Mouse (Mus musculus): Measurements from ENCODE around the gene Epha4. TPM values are rescaled to one million over a fixed set of nuclear protein-coding genes. Genes with fewer than 3 reads are reported as not detected.
A peak's percentile ranks its signal among the peaks of the same experiment; 100 is the strongest.

The Epha4 gene
- polyA plus RNA-seq, 1 experiment, result 0.22 TPM

DNA sequence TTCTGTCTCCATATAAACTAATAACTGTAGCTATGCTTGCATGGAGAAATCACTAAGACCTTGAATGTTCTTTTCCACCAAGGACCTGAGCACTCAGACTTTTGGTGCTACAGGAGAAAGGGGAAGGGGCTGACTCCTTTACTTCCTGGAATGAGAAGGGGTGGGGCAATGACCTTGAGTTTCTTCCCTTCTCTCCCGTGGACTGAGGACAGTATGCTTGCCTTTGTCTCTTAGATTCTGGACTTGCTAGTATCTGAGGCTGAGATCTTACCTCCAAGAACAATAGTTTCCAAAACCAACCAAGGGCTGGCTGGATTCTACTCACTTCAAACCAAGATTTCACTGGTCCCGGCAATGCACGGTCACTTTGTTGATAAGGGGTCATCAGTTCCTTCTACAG is 3.8 kb upstream of the Epha4 start:
- H3K27ac ChIP-seq (ENCODE audit: control insufficient read depth, insufficient read depth, low read depth, low read length), result no peak overlapping the region
- peaks cover 15% of the 10 kb centered on the region for H3K4me1 ChIP-seq (ENCODE audit: control insufficient read depth, insufficient read depth, low read length)
- H3K27me3 ChIP-seq (ENCODE audit: control insufficient read depth, insufficient read depth, low read length), result no peaks in the 10 kb centered on the region
- H3K36me3 ChIP-seq (ENCODE audit: control insufficient read depth, insufficient read depth, low read length), result no peaks in the 10 kb centered on the region
- TF ChIP-seq CTCF (IDR thresholded peaks at IDR 0.05; ENCODE audit: control insufficient read depth, insufficient read depth, insufficient replicate concordance, low read depth, low read length), result no peak
- no peak for TF ChIP-seq POLR2A (IDR thresholded peaks at IDR 0.05; ENCODE audit: control insufficient read depth, low read depth, low read length)
- no peak overlapping the region for H3K4me3 ChIP-seq (ENCODE audit: control insufficient read depth, low read depth, low read length)

- TF ChIP-seq CTCF (IDR thresholded peaks at IDR 0.05; ENCODE audit: control insufficient read depth, insufficient read depth, insufficient replicate concordance, low read depth, low read length) (peak; percentile 95), POLR2A (IDR thresholded peaks at IDR 0.05; ENCODE audit: control insufficient read depth, low read depth, low read length) (no peak)
- Histone ChIP-seq H3K27ac (ENCODE audit: control insufficient read depth, insufficient read depth, low read depth, low read length) (no peak overlapping the region), H3K36me3 (ENCODE audit: control insufficient read depth, insufficient read depth, low read length) (no peaks in the 10 kb centered on the region), H3K27me3 (ENCODE audit: control insufficient read depth, insufficient read depth, low read length) (no peaks in the 10 kb centered on the region), H3K4me1 (ENCODE audit: control insufficient read depth, insufficient read depth, low read length) (peaks cover 17% of the 10 kb centered on the region), H3K4me3 (ENCODE audit: control insufficient read depth, low read depth, low read length) (no peak overlapping the region)
Measured at GRCm38 (mm10) chr1:77516203-77516991, 1.5 kb upstream of the Epha4 start.

- H3K36me3 ChIP-seq (ENCODE audit: control insufficient read depth, insufficient read depth, low read length), result no peaks in the 10 kb centered on the region
- H3K27ac ChIP-seq (ENCODE audit: control insufficient read depth, insufficient read depth, low read depth, low read length), result no peak overlapping the region
- H3K27me3 ChIP-seq (ENCODE audit: control insufficient read depth, insufficient read depth, low read length), result no peaks in the 10 kb centered on the region
- H3K4me1 ChIP-seq (ENCODE audit: control insufficient read depth, insufficient read depth, low read length), result peaks cover 17% of the 10 kb centered on the region
- peak overlapping the region; percentile 74 for H3K4me3 ChIP-seq (ENCODE audit: control insufficient read depth, low read depth, low read length)
- TF ChIP-seq POLR2A (IDR thresholded peaks at IDR 0.05; ENCODE audit: control insufficient read depth, low read depth, low read length), result no peak
- no peak for TF ChIP-seq CTCF (IDR thresholded peaks at IDR 0.05; ENCODE audit: control insufficient read depth, insufficient read depth, insufficient replicate concordance, low read depth, low read length)
Measured at GRCm38 (mm10) chr1:77515651-77515981, 728 bp upstream of the Epha4 start.

GRCm38 (mm10) chr1:77514325-77514962 is 444 bp downstream of the Epha4 start:
- Histone ChIP-seq H3K27ac (ENCODE audit: control insufficient read depth, insufficient read depth, low read depth, low read length) (no peak overlapping the region), H3K36me3 (ENCODE audit: control insufficient read depth, insufficient read depth, low read length) (no peaks in the 10 kb centered on the region), H3K4me1 (ENCODE audit: control insufficient read depth, insufficient read depth, low read length) (peaks cover 17% of the 10 kb centered on the region), H3K4me3 (ENCODE audit: control insufficient read depth, low read depth, low read length) (peak overlapping the region; percentile 73), H3K27me3 (ENCODE audit: control insufficient read depth, insufficient read depth, low read length) (no peaks in the 10 kb centered on the region)
- TF ChIP-seq POLR2A (IDR thresholded peaks at IDR 0.05; ENCODE audit: control insufficient read depth, low read depth, low read length) (0 out of 2 replicates have a peak, but pooled peaks have one; percentile 7), CTCF (IDR thresholded peaks at IDR 0.05; ENCODE audit: control insufficient read depth, insufficient read depth, insufficient replicate concordance, low read depth, low read length) (no peak)

DNA sequence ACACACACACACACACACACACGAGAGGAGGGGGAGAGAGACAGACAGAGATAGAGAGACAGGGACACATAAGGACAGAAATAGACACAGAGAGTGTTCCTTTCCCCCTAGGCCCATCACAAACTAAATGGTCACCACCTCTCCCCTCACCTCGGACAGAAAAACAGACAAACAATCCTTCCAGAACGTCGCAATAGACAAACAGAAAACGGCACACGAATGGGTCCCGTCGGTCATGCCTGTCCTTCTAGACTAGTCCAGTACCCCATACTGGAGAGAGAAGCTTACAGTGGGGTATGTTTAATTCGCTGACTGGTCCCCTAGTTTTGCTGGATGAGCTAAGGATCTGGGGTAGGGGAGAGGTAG is 946 bp downstream of the Epha4 start:
- H3K36me3 ChIP-seq (ENCODE audit: control insufficient read depth, insufficient read depth, low read length), result no peaks in the 10 kb centered on the region
- H3K4me3 ChIP-seq (ENCODE audit: control insufficient read depth, low read depth, low read length), result peak overlapping the region; percentile 73
- no peaks in the 10 kb centered on the region for H3K27me3 ChIP-seq (ENCODE audit: control insufficient read depth, insufficient read depth, low read length)
- peaks cover 17% of the 10 kb centered on the region for H3K4me1 ChIP-seq (ENCODE audit: control insufficient read depth, insufficient read depth, low read length)
- TF ChIP-seq CTCF (IDR thresholded peaks at IDR 0.05; ENCODE audit: control insufficient read depth, insufficient read depth, insufficient replicate concordance, low read depth, low read length) (no peak), POLR2A (IDR thresholded peaks at IDR 0.05; ENCODE audit: control insufficient read depth, low read depth, low read length) (no peak)
- H3K27ac ChIP-seq (ENCODE audit: control insufficient read depth, insufficient read depth, low read depth, low read length), result no peak overlapping the region

GRCm38 (mm10) chr1:77513411-77513941 is 1.4 kb downstream of the Epha4 start:
- peaks cover 17% of the 10 kb centered on the region for H3K4me1 ChIP-seq (ENCODE audit: control insufficient read depth, insufficient read depth, low read length)
- H3K36me3 ChIP-seq (ENCODE audit: control insufficient read depth, insufficient read depth, low read length), result no peaks in the 10 kb centered on the region
- H3K4me3 ChIP-seq (ENCODE audit: control insufficient read depth, low read depth, low read length), result no peak overlapping the region; the same call in 1 of the 2 replicates
- no peaks in the 10 kb centered on the region for H3K27me3 ChIP-seq (ENCODE audit: control insufficient read depth, insufficient read depth, low read length)
- no peak overlapping the region for H3K27ac ChIP-seq (ENCODE audit: control insufficient read depth, insufficient read depth, low read depth, low read length)
- TF ChIP-seq POLR2A (IDR thresholded peaks at IDR 0.05; ENCODE audit: control insufficient read depth, low read depth, low read length) (no peak), CTCF (IDR thresholded peaks at IDR 0.05; ENCODE audit: control insufficient read depth, insufficient read depth, insufficient replicate concordance, low read depth, low read length) (no peak)

GRCm38 (mm10) chr1:77512431-77513195 is 2.3 kb downstream of the Epha4 start:
- Histone ChIP-seq H3K36me3 (ENCODE audit: control insufficient read depth, insufficient read depth, low read length) (no peaks in the 10 kb centered on the region), H3K4me1 (ENCODE audit: control insufficient read depth, insufficient read depth, low read length) (peaks cover 17% of the 10 kb centered on the region), H3K27me3 (ENCODE audit: control insufficient read depth, insufficient read depth, low read length) (no peaks in the 10 kb centered on the region), H3K4me3 (ENCODE audit: control insufficient read depth, low read depth, low read length) (no peak overlapping the region), H3K27ac (ENCODE audit: control insufficient read depth, insufficient read depth, low read depth, low read length) (no peak overlapping the region)
- no peak for TF ChIP-seq CTCF (IDR thresholded peaks at IDR 0.05; ENCODE audit: control insufficient read depth, insufficient read depth, insufficient replicate concordance, low read depth, low read length)
- no peak for TF ChIP-seq POLR2A (IDR thresholded peaks at IDR 0.05; ENCODE audit: control insufficient read depth, low read depth, low read length)
